Mouse (Mus musculus) adrenal gland, postnatal 36 days (tissue): Measurements from ENCODE around the gene Fut2. TPM values are rescaled to one million over a fixed set of nuclear protein-coding genes. Genes with fewer than 3 reads are reported as not detected.

Experiments
- DNase-seq, 2 experiments: peaks; one replicate each; pipeline ENCODE4 v3.0.0; 2021; ENCODE audit warnings: mixed read lengths in 1 of 2
- long read RNA-seq, 2 experiments: library from polyadenylated mRNA; stranded (forward); transcript quantifications; one replicate each; pipeline ENCODE4 v2.0.0; 2021; ENCODE audit warnings: borderline sequencing depth in 2 of 2
- total RNA-seq, 2 experiments: library from RNA; stranded (reverse); gene quantifications; 2 replicates each; pipeline ENCODE4 v1.2.3; 2021

Fut2 gene
- under 1 TPM in 1 of 2 experiments, not detected in 1; 0.17 TPM for total RNA-seq
- long read RNA-seq, experiment 1, result 0 reads
- long read RNA-seq, experiment 2, result 0 reads

DNA sequence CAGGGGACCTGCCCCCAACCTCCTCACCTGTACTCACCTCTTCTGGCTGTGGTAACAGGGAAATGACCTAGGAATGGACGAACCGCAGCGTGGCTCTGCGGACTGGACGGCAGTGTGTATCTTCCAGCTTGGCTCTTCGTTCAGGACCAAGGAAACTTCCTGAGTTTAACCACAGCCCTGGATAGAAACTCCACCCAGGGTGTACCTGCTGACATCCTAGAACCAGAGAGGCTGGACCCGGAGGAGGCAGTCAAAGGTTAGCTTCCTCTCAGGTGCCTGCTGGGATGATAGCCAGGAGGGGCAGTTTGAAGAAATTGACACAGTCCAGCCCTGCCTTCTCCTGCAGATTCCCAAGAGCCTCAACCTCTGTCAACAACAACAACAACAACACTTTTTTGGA lies at the start of gene Fut2:
Fut2 (minus strand) TSS at position 234 of the 400 bp plus-strand sequence.
- no peak for DNase-seq

DNA sequence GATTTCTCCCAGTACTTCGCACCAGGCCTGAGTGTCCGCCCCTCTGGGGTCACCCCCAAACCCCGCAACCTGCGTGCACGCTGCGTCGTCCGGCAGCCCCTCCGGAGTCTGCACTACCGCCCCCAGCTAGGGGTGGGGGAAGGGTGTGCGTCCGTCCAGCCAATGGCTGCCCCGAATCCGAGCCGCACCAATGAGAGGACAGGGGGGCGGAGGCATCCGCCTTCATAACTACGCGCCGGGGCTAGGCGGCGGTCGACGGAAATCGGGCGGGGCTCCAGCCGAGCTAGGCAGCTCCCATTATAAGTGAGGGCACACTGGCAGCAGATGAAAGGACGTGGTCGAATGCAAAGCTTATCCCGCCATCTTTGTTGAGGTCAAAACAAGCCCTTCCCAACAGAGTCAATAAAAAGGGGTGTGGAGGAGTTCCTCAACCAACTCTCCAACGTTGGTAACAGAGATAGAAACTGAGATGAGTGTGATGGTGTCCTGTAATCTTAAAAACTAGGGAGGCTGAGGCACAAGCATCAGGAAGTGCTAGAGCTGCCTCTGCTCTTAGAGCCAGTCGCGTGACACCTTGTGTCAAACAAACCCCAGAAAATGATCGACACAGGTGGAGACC lies 49.0 kb upstream of the Fut2 start, which contains the start of gene Rpl18:
Rpl18 (plus strand) TSS at position 368 of the 619 bp plus-strand sequence.
- DNase-seq, result peak; percentile 99

DNA sequence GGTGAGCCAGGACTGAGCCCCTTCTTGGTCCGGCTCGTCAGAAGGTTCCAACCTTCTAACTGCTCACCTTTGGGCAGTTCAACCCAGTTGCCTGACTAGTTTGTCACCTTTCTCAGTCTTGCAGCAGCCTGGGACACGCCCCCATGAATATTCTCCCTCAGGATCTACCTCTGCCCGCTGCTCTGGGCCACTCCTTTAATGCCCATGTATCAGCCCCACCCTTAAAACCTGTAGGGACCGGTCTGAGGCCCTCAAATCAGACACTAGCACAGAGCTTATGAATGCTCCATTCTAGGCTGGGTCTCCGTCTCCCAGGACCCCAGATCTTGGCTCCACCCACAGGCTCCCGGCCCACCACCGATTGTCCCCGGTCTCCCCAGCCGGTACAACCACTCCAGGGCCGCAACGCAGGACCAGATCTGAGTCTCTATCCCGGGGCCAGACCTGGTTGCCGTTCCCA lies 48.5 kb upstream of the Fut2 start:
- no peak for DNase-seq

DNA sequence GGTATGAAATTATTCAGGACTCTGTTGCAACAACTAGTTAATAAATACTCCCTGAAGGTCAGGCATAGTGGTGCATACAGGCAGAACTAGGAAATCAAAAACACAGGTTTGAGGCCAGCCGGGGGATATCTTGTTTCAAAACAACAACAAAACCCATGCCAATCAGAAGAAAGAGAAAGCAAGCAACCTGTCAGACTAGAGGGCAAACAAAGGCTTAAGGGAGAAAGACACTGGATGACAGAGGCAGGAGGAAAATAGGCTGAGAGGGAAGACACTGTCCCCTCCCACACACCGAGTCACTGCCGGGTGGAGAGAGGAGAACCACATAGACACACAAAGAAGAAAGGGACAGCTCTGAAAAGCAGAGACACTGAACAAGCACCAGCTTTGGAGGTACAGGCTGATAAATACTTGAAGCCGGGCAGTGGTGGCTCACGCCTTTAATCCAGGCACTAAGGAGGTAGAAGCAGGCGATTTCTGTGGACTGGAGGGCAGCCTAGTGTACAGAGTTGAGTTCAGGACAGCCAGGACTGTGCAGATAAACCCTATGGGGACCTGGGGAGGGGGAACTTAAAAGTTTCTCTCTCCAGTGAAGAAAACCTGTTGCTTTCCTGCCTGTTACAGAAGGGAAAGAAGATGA lies 47.8 kb upstream of the Fut2 start:
- no peak for DNase-seq

DNA sequence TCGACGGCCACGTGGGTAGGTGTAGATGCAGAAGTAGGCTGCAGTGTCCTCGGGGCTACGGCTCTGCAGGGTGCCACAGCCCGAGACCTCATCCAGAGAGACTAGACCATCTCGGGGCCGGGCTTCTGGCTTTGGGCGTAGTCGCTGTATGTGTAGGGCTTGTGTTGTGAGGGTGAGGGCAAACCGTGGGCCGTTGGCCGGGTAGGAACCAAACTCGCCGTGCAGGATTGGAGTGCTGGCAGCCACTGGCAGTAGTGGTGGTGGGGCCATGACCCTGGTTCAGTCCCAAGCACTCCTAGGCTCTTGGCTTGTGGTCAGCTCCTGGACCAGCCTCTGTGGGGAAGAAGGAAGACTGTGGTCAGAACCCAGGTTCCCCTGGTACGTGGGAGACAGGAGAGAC lies 47.2 kb upstream of the Fut2 start:
- DNase-seq, result no peak

DNA sequence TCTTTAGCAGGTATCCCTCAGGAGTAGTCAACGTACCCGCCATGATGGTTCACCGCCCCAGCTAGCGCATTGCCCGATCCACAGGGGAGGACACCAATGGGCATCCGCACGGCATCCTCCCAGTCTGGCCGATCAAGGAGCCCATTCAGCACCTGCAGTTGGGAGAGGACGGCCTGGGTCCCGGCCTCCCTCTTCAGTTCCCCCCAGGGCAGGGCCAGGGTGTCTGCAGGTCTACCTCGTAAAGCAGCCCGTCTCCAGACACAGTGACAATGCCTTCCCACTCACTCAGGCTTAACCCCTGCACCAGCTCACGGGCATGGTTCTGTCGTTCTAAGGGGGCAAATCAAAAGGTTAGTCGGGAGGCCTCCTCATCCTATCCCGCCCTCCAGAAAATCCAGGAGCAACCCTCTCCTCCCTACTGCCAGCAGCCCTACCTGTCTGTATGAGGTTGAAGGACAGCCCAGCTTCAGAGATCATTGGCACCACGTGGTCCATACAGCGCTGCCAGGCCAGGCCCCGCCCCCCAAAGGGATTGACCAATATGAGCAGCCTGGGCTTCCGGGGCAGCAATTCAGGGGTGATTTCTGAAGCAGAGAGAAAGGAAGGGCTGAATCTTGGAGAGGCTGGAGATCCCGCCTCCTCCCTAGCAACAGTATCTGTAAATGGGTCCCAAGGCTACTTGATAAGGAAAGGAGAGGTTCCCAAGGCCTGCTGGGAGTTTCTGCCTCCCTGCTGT lies 46.0 kb upstream of the Fut2 start:
- peak; percentile 87 to 89 for DNase-seq

DNA sequence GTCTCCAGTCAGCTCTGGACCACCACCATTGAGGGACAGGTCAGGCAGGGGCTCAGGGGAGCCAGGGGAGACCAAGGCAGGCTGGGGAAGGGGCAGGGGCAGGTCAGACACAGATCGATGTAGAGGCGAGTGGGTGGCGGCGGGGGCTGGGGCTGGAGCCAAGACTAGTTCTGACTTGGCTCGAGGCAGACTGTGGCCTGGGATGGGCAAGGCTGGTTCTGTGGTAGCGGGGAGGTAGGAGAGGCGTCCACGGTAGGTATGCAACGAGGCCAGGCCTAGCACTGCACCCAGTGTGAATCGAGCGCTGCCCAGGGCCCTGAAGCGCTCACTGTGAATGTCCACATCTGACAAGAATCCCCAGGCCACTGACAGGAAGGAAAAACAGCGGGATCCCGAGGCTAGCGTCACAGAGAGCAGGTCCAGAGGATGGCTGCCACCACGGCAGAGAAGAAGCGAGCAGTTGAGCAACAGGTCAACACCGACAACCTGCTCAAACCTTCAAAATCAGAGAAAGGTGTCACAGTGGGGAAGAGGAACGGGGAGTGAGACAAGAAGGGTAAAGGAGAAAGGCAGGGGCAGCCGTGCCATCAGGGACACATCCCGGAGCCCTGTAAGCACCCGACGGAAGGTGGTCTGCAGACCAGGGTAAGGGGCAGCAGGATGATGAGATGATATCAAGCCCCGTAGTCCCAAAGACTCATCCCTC lies 45.3 kb upstream of the Fut2 start:
- no peak for DNase-seq

DNA sequence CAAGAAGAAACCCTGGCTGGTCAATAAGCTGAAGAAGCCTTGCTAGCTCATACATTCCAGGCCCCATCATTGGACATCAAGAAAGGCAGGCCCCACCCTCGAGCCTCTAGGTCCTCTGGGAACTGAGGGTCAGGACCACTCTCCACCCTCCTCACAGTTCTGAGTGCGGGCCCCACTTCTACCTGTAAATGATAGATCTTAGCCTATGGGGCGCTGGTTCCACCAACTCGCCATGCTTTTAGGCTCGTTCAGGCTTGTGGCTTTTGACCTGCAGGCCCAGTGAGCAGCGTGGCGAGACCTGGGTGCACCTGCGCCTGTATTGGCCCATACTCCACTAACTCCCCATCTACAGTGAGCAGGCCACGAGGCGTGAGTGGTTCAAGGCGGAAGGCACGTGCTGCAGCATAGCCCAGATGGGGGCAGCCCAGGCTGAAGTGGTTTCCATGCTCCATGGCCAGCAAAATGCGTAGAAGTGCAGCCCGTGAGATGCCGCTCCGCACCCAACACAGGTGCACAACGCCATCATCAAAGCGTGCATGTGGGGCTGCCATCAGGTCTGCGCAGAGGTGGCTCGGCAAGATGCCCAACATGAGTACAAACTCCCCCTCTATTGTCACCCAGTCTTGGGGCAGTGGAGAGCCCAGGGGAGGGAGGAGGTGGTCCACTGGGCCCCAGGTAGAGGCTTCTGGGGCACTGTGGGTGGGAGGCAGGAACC lies 44.4 kb upstream of the Fut2 start:
- DNase-seq, result peak; percentile 50 to 56

DNA sequence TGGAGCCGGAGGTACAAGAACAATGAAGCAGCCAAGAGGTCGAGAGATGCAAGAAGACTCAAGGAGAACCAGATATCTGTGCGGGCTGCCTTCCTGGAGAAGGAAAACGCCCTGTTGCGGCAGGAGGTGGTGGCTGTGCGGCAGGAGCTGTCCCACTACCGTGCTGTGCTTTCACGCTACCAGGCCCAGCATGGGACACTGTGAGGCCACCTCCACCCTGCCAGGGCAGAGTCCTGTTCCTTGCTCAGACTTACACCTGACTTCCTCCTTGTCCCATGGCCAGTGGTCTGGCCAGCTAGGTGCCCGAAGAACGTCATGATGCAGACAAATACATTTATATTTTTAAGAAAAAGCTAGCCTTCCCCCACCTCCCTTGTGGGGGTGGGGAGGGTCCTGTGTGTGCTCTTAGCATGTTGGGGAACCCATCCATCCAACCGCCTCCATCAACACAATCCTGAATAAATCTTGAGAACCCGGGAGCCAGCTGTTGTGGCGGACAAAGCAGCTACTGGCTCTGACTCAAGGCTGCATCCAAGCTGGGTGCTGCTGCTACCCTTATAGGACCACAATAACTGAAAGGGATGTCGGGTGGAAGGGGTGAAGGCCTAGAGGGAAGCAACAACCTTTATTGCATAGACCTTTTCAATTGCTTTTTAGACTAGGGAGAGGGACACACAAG lies 43.6 kb upstream of the Fut2 start:
- no peak for DNase-seq

DNA sequence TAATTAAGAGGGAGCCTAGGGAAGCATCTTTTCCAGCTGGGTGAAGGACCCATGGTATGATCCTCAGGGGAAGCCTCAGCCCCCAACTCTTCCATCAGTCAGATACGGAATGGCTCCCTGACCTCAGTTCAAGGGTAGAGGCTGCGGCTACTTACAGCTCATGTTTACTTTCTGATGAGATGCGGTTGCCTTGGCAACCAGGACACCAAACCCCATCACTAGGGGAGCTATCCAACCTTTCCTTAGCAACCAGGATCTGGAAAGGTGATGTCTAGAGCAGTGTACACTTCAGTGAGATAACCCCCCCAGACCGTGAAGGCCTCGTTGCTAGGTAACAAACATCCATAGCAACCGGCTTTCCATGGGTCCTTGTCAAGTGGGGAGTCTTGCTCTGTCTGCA lies 42.8 kb upstream of the Fut2 start:
- DNase-seq, result no peak

DNA sequence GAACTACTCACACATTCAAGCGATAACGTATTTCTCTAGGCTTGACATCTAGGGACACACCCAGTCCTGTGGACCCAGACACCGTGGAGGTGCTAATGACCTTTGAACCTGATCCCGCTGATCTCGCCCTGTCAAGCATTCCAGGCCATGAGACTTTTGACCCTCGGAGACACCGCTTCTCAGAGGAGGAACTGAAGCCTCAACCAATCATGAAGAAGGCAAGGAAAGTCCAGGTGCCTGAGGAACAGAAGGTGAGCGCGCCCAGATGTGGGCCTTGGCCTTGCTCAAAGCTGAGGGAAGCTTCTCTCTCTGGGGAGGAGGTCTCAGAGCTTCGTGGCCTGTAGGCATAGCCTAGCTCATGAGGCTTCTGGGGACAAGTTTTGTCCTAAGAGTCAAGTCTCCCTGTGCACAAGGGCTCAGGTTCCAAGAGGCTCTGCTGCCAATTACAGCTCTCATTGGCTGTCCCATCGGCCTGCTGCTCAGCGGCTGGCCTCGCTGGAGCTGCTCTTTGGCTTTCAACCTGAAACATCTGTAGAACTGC lies 42.1 kb upstream of the Fut2 start:
- DNase-seq, result peak in 1 of 2 experiments; percentile 44

DNA sequence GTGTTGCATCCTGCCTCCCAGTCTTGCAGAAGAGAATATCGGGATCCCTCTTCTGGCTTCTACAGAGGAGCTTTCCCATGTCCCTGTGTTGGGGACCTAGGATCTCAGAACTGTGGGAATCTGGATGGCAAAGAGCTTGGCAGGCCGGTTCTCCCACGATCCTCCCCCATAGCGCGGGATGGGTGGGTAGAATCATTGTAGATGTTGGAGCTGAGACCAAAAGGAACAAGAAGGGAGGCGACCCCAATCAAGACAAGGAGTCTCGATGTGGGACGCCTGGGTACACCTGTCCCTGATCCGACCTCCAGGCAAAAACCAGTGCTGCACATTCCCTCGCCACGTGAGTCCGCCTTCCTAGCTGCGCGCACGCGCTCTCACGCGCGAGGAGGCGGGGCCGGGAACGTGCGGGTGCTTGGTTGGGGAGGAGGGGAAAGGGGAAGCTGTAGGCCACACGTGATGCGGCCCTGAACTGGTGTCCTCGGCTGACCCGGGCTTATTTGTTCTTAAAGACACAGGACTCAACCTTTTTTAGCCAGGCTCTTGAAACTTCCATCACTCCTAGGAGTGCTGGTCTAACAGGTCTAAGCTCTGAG lies 41.3 kb upstream of the Fut2 start:
- DNase-seq, result peak; percentile 98 to 99

DNA sequence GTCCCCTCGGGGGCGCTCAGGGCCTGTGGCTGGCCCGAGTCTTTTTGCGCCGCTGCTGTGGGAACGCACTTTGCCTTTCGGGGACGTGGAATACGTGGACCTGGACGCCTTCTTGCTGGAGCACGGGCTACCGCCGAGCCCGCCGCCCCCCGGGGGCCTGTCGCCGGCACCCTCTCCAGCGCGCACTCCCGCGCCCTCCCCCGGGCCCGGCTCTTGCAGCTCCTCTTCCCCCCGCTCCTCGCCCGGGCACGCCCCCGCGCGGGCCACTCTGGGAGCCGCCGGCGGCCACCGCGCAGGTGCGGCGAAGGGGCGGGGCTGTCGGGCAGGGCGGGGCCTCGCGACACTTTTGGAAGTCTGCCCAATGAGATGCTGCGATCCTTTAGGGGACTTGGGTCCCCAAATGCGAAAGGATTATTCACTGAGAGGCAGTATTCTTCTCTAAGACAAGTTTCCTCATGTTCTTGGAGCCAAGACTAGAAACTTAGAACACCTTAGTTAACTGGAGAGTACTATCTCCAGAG lies 40.6 kb upstream of the Fut2 start:
- peak; percentile 93 to 96 for DNase-seq

DNA sequence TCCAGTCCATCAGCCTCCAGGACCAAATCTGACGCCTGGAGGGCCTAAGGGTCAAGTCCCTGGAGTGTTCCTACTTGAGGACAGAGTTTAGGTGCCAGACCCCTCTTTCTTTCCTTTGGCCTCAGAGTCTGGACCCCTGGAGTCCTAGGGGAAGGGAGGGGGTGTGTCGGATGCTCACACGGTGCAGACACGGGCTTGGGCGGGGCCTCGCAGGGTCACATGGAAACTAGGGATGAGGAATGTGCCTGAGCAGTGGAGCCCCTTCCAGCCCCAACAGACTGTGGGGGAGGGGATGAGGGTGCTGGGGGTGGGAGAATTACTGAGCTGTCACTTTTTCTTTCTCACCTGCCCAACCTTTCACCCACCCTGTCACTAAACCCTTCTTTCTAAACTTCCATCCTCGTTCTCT lies 39.7 kb upstream of the Fut2 start:
- DNase-seq, result peak; percentile 92 to 94

DNA sequence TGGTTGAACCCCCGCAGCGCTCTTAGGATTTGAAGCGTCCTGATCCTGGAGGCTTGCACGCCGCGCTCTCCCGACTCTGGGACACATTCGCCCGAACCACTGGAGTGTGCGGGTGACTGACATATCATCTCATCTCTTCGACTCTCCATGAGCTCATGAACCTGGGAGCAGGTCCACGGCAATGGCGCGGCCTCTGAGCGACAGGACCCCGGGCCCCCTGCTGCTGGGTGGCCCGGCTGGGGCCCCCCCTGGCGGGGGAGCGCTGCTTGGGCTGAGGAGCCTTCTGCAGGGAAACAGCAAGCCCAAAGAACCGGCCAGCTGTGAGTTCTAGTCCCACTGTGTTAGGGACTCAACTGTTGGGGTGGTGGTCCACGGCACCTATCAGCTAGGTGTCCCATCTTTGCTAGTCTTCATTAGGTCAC lies 39.3 kb upstream of the Fut2 start:
- peak in 1 of 2 experiments; percentile 57 for DNase-seq

DNA sequence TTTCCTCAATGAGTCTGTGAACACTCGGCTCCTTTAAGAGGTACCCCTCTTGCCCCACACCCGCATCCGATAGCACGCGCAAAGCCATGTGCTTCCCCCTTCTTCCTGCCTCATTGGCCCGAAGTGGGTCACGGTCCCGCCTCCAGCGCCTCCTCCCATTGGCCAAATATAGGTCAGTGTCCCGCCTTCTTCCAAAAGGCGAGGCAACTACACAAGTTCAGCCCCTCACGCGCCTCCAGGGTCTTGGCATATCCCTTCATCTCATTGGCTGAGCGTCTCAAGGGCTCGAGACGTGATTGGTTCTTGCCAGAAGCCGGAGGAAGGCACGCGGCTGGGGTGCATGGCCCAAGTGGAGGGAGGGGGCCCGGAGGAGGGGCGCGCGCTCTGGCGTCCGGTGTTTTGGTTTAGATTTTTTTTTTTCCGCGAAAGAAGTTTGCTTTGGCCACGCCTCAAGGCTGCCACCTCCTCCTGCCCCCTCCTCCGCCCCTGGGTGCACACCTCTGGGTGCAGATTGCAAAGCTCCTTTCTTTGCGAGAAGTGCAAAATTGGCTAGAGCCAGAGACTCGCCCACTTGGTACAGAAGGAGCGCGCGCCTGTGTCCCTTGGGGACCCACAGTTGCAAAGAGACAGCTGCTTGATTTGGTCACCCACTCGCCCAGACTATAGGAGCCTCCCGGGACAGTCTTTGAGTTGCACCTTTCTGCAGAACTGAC lies 38.7 kb upstream of the Fut2 start, which contains the start of gene Dbp:
Dbp (plus strand) TSS at position 359 of the 713 bp plus-strand sequence.
- DNase-seq, result peak; percentile 97 to 99

DNA sequence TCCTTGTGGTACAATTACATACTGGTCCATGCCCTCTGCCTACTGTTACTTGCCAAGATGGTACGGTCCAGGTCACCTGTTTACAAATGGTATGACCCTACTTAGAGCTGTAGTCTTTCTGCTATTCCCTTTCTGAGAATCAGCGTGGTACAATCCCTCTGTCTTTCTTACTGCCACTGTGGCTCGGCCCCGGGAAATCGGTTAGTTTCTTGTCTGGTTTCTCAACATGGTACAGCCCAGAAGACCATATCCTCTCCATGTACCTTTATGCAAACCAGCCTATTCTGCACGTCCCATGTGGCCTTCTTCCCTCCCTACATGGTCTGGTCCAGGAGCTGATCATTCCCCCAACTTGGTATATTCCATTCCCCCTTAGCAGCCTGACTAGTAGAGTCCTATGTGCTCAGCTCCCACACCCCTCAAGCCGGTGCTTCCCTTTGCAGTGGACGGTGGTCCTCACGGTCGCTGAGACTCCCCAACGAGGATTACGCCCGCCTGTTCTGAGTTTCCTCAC lies 37.9 kb upstream of the Fut2 start:
- DNase-seq, result peak in 1 of 2 experiments; percentile 61

DNA sequence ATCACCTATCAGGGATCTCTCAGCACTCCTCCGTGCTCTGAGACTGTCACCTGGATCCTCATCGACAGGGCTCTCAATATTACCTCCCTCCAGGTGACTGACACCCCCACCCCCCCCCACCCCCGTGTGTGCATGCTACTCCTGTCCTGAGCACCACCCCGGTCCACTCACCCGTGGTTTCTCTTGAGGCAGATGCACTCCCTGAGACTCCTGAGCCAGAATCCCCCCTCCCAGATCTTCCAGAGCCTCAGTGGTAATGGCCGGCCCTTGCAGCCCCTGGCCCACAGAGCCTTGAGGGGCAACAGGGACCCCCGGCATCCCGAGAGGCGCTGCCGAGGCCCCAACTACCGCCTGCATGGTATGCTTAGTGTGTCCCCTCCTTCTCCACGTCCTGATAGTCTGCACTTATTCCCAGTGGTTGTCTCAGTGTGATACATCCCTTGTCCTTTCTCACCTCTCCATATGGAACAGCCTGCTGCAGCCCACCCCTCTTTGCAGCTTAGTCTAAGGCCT lies 37.4 kb upstream of the Fut2 start:
- DNase-seq, result no peak
